Mouse (Mus musculus) megakaryocyte, embryonic 14.5 days (primary cell): ENCODE measurements around the gene Hnrnpab.

ENCODE experiments used
- FLI1 ChIP-seq: IDR thresholded peaks from 2 replicates; pipeline ENCODE4 v1.6.1; 2012; ENCODE audit warnings: low read length, inconsistent platforms, mixed read lengths
- GATA1 ChIP-seq: IDR thresholded peaks from 3 replicates; pipeline ENCODE4 v1.6.1; 2012; ENCODE audit warnings: mixed read lengths, low read length, inconsistent platforms, borderline replicate concordance

DNA sequence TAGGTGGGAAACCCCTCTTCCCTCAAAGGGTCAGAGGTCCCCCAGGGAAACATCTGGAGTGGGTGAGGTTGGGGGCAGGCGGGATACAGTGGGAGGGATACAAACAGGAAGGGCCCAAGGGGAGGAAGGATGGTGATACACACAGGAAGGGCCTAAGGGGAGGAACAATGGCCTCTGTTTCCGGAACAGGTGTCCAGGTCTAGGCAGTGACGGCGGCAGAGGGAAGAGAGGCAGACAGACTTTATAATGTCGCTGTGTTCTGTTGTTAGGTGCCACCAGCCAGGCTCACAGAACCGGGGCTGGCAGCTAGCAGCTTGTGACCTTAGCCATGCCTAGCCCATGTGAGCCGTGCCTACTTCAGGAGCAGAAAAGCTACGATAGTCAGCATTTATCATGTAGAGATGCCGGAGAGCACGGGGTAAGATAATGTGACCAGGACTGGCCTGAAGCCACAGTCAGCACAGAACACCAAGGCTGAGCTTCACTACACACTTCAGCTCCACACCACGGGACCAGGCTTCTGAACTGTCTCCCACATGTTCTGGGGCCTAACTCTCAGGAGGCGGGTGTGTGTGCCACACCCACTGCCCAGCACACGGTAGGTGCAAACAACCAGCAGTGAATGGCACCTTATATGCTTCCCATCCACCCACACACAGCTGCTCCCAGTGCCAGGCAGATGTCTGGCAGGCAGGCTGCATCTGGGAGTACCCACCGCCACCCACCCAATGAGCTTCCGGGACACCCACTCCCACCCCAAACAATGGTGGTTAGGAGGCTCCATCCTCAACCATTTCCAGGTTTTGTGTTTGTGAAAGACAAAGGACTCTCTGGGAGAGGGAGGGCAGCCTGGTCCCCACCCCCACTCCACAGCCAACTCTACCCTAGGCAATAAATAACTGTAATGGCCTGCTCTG is 40.4 kb upstream of the Hnrnpab start:
- TF ChIP-seq GATA1 (no peak), FLI1 (no peak)
